Mouse (Mus musculus) embryonic facial prominence, embryonic 14.5 days (tissue): ENCODE measurements around the gene Ncor2. TPM values are rescaled to one million over a fixed set of nuclear protein-coding genes. Genes with fewer than 3 reads are reported as not detected.
A peak's percentile ranks its signal among the peaks of the same experiment; 100 is the strongest.

Experiments used
- ATAC-seq: fragments of 200-750 bp; cut with Nextera tagmentation; 2 replicates; pipeline ENCODE4 v1.8.0; 2017; ENCODE audit warnings: low read depth, moderate number of reproducible peaks, moderate TSS enrichment
- DNase-seq: peaks from one replicate; pipeline ENCODE4 v3.0.0-alpha.2; 2015; ENCODE audit warnings: low spot score
- H3K27ac ChIP-seq: fragments of 300-500 bp; sonication (generic); replicated peaks from 2 replicates; pipeline ENCODE4 v1.5.1; 2014; ENCODE audit warnings: low read depth, mild to moderate bottlenecking, low read length, moderate library complexity
- H3K27me3 ChIP-seq: fragments of 300-500 bp; sonication (generic); replicated peaks from 2 replicates; pipeline ENCODE4 v1.6.1; 2014; ENCODE audit warnings: low read length; ENCODE audit not compliant: control insufficient read depth, insufficient read depth
- H3K36me3 ChIP-seq: fragments of 300-500 bp; sonication (generic); 2 replicates; pipeline ENCODE4 v1.6.1; 2014; ENCODE audit warnings: low read length, mixed read lengths; ENCODE audit not compliant: control insufficient read depth, insufficient read depth
- H3K4me1 ChIP-seq: fragments of 300-500 bp; sonication (generic); 2 replicates; pipeline ENCODE4 v1.6.1; 2014; ENCODE audit warnings: antibody characterized with exemption, low read length; ENCODE audit not compliant: control insufficient read depth, insufficient read depth
- H3K4me2 ChIP-seq: fragments of 300-500 bp; sonication (generic); 2 replicates; pipeline ENCODE4 v1.6.1; 2014; ENCODE audit warnings: low read depth, mild to moderate bottlenecking, low read length, moderate library complexity, mixed read lengths
- H3K4me3 ChIP-seq: fragments of 300-500 bp; sonication (generic); 2 replicates; pipeline ENCODE4 v1.5.1; 2014; ENCODE audit warnings: low read depth, mild to moderate bottlenecking, low read length
- H3K9ac ChIP-seq: fragments of 300-500 bp; sonication (generic); 2 replicates; pipeline ENCODE4 v1.6.1; 2014; ENCODE audit warnings: low read depth, mild to moderate bottlenecking, low read length, moderate library complexity, mixed read lengths
- H3K9me3 ChIP-seq: fragments of 300-500 bp; sonication (generic); 2 replicates; pipeline ENCODE4 v1.6.1; 2016; ENCODE audit warnings: low read length; ENCODE audit not compliant: control insufficient read depth
- WGBS: fragments of 180-500 bp; shearing (Covaris S2); extraction: QIAGEN DNeasy Blood & Tissue Kit; methylation state at CpG from one replicate; pipeline ENCODE4 v1.1.7; 2014; 5-methylcytosine and 5-hydroxymethylcytosine counted together
- polyA plus RNA-seq: library from polyadenylated mRNA; unstranded; fragments of >200 nt; fragmentation: Nextera tagmentation; extraction: Ambion mirVana; gene quantifications from 2 replicates; pipeline ENCODE4 v1.2.1, GENCODE M21; 2014

Ncor2 gene
- polyA plus RNA-seq, 1 experiment from 2014 or later = 37.3 TPM

DNA sequence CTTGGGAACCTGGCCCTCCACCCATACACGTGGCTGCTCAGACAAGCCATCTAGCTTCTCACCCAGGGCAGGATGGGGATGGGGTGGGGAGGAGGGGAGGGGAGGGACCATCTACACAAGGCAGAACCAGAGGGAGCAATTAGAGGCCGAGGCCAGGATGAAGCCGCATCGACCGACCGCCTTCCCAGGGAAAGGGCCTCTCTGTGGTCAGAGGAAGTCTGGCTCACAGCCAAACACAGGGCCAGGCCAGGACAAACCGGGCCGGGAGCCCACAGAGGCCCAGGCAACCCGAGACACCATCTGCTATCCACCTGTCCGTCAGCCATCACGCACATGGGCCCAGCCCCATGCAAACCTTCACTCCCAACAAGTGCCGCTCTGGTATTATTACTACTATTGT lies 19.7 kb downstream of the Ncor2 start:
- peak overlapping the region; percentile 34; the same call in 1 of the 2 replicates for H3K9ac ChIP-seq
- H3K36me3 ChIP-seq = 0 out of 2 replicates have a peak, but pooled peaks cover 3% of the 10 kb centered on the region
- ATAC-seq = peak; percentile 88
- H3K27me3 ChIP-seq = no peaks in the 10 kb centered on the region
- DNase-seq = peak; percentile 96
- H3K4me1 ChIP-seq = peaks cover 65% of the 10 kb centered on the region
- no peaks in the 10 kb centered on the region for H3K9me3 ChIP-seq
- 2% methylated on average over 12 of the region's 12 CpGs for WGBS
- H3K4me3 ChIP-seq = no peak overlapping the region
- H3K27ac ChIP-seq = peak overlapping the region; percentile 79
- H3K4me2 ChIP-seq = peak overlapping the region; percentile 48

DNA sequence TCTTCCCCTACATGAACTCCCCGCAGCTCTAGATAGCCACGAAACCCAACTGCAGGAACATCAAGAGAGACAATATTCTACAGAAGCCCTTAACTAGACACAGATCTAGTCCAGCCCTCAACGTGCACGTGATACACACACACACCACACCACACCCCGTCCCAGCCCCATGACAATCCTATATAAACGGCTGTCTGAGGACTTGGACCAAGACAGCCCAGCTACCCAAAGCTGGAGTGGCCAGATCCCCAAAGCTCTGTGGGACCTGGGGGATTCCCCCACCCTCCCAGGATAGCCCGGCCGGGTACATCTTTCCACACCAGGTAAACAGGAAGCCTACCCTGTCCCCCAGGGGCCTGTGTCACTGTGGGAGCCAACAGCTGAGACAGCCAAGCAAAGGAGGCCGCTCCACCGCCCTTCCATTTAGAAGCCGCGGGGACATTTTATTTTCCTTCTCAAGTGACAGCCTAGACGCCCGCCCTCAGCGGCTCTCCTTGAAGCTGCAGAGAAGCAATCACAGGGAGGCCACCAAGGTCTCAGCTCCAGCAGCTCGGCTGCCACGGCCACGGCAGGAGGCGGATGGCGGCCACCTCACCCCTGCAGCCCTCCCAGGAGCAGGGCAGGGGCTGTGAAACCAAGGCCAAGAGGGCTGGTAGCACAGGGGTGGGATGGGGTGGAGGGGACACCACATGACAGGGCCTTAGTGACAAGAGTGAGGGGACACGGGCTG lies 20.6 kb downstream of the Ncor2 start:
- peak; percentile 23 for ATAC-seq
- H3K4me3 ChIP-seq = peak overlapping the region; percentile 7; the same call in 1 of the 2 replicates
- peak; percentile 90 for DNase-seq
- H3K4me1 ChIP-seq = peaks cover 61% of the 10 kb centered on the region
- no peaks in the 10 kb centered on the region for H3K9me3 ChIP-seq
- H3K27ac ChIP-seq = peak overlapping the region; percentile 79
- H3K36me3 ChIP-seq = 0 out of 2 replicates have a peak, but pooled peaks cover 3% of the 10 kb centered on the region
- 10% methylated on average over 21 of the region's 21 CpGs for WGBS
- H3K9ac ChIP-seq = peak overlapping the region; percentile 34
- H3K4me2 ChIP-seq = peak overlapping the region; percentile 48
- no peaks in the 10 kb centered on the region for H3K27me3 ChIP-seq

DNA sequence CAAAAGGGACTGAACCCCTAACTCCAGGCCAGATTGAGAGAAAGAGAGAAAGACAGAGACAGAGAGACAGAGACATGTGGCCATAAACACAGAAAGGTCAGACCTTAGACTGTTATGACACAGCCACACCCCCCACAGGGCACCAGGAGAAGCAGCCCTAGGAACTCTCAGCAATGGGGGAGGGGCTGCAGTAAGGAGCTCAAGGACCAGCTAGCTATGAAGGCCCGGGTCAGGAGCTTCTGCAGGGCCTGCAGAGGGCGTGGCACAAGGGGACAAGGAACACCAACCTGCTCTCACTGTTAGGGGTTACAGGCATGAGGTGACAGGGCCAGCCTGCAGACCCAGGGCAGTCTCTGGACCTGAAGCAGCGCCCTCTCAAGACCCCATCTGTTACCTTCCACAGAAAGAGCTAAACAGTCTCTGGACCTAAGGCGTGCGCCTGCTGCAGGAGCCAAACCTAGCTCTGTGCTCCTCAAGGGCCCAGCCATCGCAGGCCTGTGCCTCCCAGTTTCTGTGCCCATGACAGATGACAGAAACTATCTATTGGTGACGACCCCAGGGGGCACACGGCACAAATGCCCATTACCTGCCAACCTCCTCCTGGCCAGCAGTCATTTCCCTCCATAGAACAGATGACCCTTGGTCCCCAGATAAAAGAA lies 21.5 kb downstream of the Ncor2 start:
- WGBS = 54% methylated on average over 7 of the region's 8 CpGs
- DNase-seq = no peak

GRCm38 (mm10) chr5:125156418-125157205 lies 22.4 kb downstream of the Ncor2 start:
- WGBS = 64% methylated on average over 22 of the region's 22 CpGs
- no peak for ATAC-seq

More for the DNA sequence above, 21.5 kb downstream of the Ncor2 start:
- H3K4me3 ChIP-seq = no peak overlapping the region
- H3K27me3 ChIP-seq = no peaks in the 10 kb centered on the region
- H3K4me2 ChIP-seq = no peak overlapping the region
- no peak for ATAC-seq
- 0 out of 2 replicates have a peak overlapping the region, but pooled peaks have one; percentile 9 for H3K9ac ChIP-seq
- peaks cover 3% of the 10 kb centered on the region; the same call in 1 of the 2 replicates for H3K36me3 ChIP-seq
- peaks cover 61% of the 10 kb centered on the region for H3K4me1 ChIP-seq
- peak overlapping the region; percentile 79 for H3K27ac ChIP-seq
- no peaks in the 10 kb centered on the region for H3K9me3 ChIP-seq

DNA sequence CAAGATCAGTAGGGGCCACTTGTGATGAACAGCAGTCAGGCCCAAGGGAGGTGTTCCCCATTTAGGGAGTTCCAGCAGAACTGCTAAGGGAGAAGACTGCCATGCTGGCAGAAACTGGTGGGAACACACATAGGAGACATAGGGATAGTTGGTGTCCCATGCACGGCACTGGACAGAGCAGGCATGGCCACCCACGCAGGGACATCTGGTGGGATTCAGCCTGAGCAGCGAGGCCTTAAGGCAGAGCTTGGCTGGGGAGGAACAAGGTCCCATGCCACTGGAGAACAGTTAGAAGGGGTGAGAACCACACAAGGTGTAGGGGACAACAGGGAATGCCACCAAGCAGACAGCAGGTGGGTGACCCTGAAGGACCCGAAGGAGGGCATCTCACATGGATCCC lies 23.6 kb downstream of the Ncor2 start:
- peaks cover 74% of the 10 kb centered on the region for H3K4me1 ChIP-seq
- no peak overlapping the region for H3K4me2 ChIP-seq

More at GRCm38 (mm10) chr5:125156418-125157205, 22.4 kb downstream of the Ncor2 start:
- no peaks in the 10 kb centered on the region for H3K9me3 ChIP-seq
- no peak overlapping the region for H3K4me3 ChIP-seq
- H3K27me3 ChIP-seq = no peaks in the 10 kb centered on the region
- peak; percentile 70 for DNase-seq
- no peak overlapping the region for H3K4me2 ChIP-seq
- H3K27ac ChIP-seq = peak overlapping the region; percentile 59
- peaks cover 67% of the 10 kb centered on the region for H3K4me1 ChIP-seq
- H3K36me3 ChIP-seq = peaks cover 3% of the 10 kb centered on the region; the same call in 1 of the 2 replicates
- 0 out of 2 replicates have a peak overlapping the region, but pooled peaks have one; percentile 9 for H3K9ac ChIP-seq

GRCm38 (mm10) chr5:125154989-125155388 lies 24.0 kb downstream of the Ncor2 start:
- Histone ChIP-seq H3K4me1 (peaks cover 69% of the 10 kb centered on the region), H3K27me3 (no peaks in the 10 kb centered on the region), H3K9me3 (no peaks in the 10 kb centered on the region), H3K27ac (no peak overlapping the region), H3K4me2 (no peak overlapping the region), H3K36me3 (no peaks in the 10 kb centered on the region; the same call in 1 of the 2 replicates), H3K9ac (no peak overlapping the region), H3K4me3 (no peak overlapping the region)
- DNase-seq = peak; percentile 29
- no peak for ATAC-seq
- WGBS = 49% methylated on average over 5 of the region's 5 CpGs

More for the DNA sequence above, 23.6 kb downstream of the Ncor2 start:
- Histone ChIP-seq H3K36me3 (no peaks in the 10 kb centered on the region; the same call in 1 of the 2 replicates), H3K27ac (no peak overlapping the region), H3K4me3 (no peak overlapping the region), H3K9me3 (no peaks in the 10 kb centered on the region), H3K27me3 (no peaks in the 10 kb centered on the region), H3K9ac (no peak overlapping the region)
- DNase-seq (no peak), ATAC-seq (no peak)
- 82% methylated on average over 4 of the region's 4 CpGs for whole genome bisulfite sequencing

- WGBS = 78% methylated on average over 5 of the region's 5 CpGs
- ATAC-seq = no peak
- H3K4me2 ChIP-seq = no peak overlapping the region
- H3K4me1 ChIP-seq = peaks cover 68% of the 10 kb centered on the region
- no peak overlapping the region for H3K4me3 ChIP-seq
- H3K27me3 ChIP-seq = no peaks in the 10 kb centered on the region
- H3K9ac ChIP-seq = no peak overlapping the region
- DNase-seq = peak; percentile 18
- no peaks in the 10 kb centered on the region for H3K9me3 ChIP-seq
- no peaks in the 10 kb centered on the region; the same call in 1 of the 2 replicates for H3K36me3 ChIP-seq
- no peak overlapping the region for H3K27ac ChIP-seq
These were observed 24.8 kb downstream of the Ncor2 start for GRCm38 (mm10) chr5:125154178-125154577.

DNA sequence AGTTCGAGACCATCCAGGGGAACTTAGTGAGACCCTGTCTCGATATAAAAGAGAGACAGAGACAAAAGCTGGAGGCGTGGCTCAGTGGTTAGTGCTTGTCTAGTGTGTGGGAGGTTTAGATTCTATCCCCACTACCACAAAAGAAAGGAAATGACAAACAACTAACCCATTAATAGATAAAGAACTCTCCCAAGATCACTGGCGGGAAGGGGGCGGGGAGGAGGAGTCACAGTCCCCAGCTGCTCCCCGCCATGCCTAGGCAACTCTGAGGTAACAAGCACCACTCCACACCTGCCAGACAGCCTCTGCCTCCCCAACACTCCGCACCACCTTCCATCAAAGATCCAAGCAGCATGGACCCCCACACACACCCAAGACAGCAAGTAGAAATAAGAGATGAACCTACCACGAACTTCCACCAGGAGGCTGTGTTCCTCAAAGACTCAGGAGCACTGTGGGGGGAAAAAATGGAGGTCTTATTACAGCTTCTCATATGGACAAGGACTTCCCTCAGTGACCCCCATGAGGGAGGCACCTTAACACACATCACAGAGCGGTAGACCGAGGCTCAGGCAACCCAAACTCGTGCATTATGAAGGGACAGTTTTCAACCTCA lies 25.7 kb downstream of the Ncor2 start:
- WGBS = 91% methylated on average over 11 of the region's 11 CpGs
- Histone ChIP-seq H3K9me3 (no peaks in the 10 kb centered on the region), H3K4me3 (no peak overlapping the region), H3K36me3 (no peaks in the 10 kb centered on the region; the same call in 1 of the 2 replicates), H3K9ac (no peak overlapping the region), H3K4me2 (no peak overlapping the region), H3K4me1 (peaks cover 68% of the 10 kb centered on the region), H3K27ac (peak overlapping the region; percentile 78), H3K27me3 (no peaks in the 10 kb centered on the region)
- no peak for DNase-seq
- no peak for ATAC-seq
